Mouse (Mus musculus): ENCODE results near the gene Topbp1. TPM values are rescaled to one million over a fixed set of nuclear protein-coding genes. Genes with fewer than 3 reads are reported as not detected.

Topbp1 gene
- 16.1 and 21.9 TPM in 2 replicates for polyA plus RNA-seq (2015; fragmentation: Nextera tagmentation; extraction: Ambion mirVana)

GRCm38 (mm10) chr9:103304927-103305326 is at the start of gene Topbp1, which contains the start of gene 1300017J02Rik:
Gene Topbp1, plus strand, starts transcription at chr9:103305215.
Gene 1300017J02Rik, minus strand, starts transcription at chr9:103305082.

DNA sequence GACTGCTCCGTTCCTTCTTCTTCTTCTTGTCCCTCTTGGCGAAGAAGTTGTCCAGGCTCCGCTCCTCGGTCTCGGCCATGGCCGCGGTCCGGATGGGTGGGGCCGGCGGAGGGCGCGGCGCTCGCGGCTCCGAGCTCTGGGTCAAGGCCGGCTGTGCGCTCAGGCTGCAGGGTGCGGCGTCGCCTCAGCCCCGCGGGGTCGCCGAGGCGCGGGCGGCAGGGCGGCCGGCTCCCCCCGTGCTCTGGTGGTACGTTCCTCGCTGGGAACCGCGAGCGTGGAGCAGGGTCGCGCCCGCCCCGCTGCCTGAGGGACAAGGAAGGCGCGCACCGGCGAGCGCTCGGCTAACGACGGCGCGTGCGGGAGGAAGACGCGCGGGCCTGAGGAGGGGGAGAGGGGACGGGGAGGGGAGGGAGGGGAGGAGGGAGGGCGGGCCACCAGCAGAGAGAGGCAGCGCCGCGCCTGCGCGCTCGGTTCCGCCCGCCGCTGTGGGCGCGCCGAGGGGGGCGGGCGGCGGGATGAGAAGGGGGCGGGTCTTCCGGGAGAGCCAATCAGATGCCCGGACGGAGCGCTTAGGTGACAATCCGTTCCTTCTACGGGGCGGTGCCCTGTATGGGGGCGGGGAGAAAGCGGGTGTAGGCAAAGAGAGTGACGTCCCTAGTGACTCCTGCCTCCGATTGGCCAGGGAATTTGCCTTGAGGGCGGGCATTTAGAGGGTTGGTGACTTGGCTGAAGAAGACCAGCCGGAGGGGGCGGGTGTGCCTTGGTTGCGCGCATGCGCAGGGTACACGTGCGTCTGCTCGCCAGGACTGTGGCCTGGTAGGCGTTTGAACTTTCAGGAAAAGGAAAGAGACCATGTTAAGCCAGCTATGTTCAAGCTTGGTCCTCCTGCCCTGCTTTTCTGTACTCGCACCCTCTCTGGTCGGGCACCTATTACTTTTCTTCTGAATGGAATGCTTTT is 60.6 kb downstream of the Topbp1 start, which contains the start of gene Cdv3:
Cdv3 (minus strand) TSS at position 551 of the 958 bp plus-strand sequence.

Other genes starting within 250 kb of the Topbp1 start
- 11.4 and 36.6 TPM in 2 replicates for gene Rab6b, start 193.4 kb upstream of the Topbp1 start, polyA plus RNA-seq (2015; fragmentation: Nextera tagmentation; extraction: Ambion mirVana)
- gene Srprb, start 103.1 kb upstream of the Topbp1 start, polyA plus RNA-seq (2015; fragmentation: Nextera tagmentation; extraction: Ambion mirVana), result 25.7 and 38.9 TPM in 2 replicates
- 5.1 and 6.5 TPM in 2 replicates for gene Gm20425, start 74.9 kb upstream of the Topbp1 start, polyA plus RNA-seq (2015; fragmentation: Nextera tagmentation; extraction: Ambion mirVana)
- gene Trf, start 74.8 kb upstream of the Topbp1 start, polyA plus RNA-seq (2015; fragmentation: Nextera tagmentation; extraction: Ambion mirVana), result 733 and 1,048 TPM in 2 replicates
- 5.1 and 7.2 TPM in 2 replicates for gene 1300017J02Rik, start 133 bp upstream of the Topbp1 start, polyA plus RNA-seq (2015; fragmentation: Nextera tagmentation; extraction: Ambion mirVana)
- gene Cdv3, start 60.6 kb downstream of the Topbp1 start, polyA plus RNA-seq (2015; fragmentation: Nextera tagmentation; extraction: Ambion mirVana), result 51.1 and 69.1 TPM in 2 replicates
- gene Bfsp2, start 175.2 kb downstream of the Topbp1 start, polyA plus RNA-seq (2015; fragmentation: Nextera tagmentation; extraction: Ambion mirVana), result 0.19 and 0.28 TPM in 2 replicates

Data from adrenal gland, postnatal 0 days (tissue).